ENCODE assay signal across 8 mouse cellular contexts in the genomic region with DNA sequence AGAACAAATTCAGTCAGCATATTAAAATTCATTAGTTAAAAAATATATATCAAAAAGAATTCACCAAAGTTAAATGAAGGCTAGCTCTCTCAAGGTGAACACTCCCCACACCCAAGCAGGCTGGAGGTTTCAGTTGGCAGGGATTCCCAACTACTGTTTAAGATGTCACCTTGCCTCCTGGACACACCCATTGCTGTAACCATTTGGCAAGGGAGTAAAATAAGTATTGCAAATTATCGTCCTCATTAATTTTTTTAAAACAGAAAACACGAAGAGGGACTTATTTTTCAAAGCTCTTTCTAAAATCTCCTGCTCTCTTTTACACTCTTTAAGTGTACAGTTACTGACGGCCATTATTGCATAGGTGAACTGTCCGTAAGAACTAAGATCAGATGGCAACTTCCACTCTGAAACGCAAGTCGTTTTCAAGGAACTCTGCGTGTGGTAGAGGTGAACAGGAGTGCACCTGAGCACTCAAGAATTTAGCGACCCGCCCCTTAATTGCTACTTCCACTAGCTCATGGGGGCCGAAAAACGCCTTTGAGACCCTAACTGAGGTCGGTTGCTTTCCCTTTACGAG. TPM values are rescaled to one million over a fixed set of nuclear protein-coding genes. Genes with fewer than 3 reads are reported as not detected.
A peak's percentile ranks its signal among the peaks of the same experiment; 100 is the strongest.
DNase-seq lines count a peak whose midpoint lies in the region; ATAC-seq and TF ChIP-seq lines count a peak whose summit lies in the region.

No protein-coding gene starts in this region.

- H3K27ac ChIP-seq in heart, embryonic 11.5 days (ENCODE audit: low read depth, low read length), result peak overlapping the region; percentile 90; the same call in 1 of the 2 replicates
- peak overlapping the region; percentile 32; the same call in 1 of the 2 replicates for H3K27ac ChIP-seq in bone marrow macrophage, adult 2 months (ENCODE audit: insufficient read depth, low read depth, low read length)
- H3K27ac ChIP-seq in hindbrain, embryonic 12.5 days, result peak overlapping the region; percentile 99; the same call in 1 of the 2 replicates
- peak overlapping the region; percentile 98 for H3K27ac ChIP-seq in lung, embryonic 14.5 days (ENCODE audit: low read depth)

- under 1% methylated on average over 13 of the region's 13 CpGs for WGBS in heart, embryonic 11.5 days (ENCODE audit: insufficient replicate concordance)
- 0% methylated on average over 13 of the region's 13 CpGs for WGBS in hindbrain, embryonic 12.5 days
- WGBS in lung, embryonic 14.5 days, result under 1% methylated on average over 13 of the region's 13 CpGs

- no peak for DNase-seq in heart, postnatal 4 days
- no peak for DNase-seq in lung, embryonic 14.5 days
- DNase-seq in yolk sac, embryonic 10.5 days (ENCODE audit: low spot score), result peak; percentile 49
- no peak for DNase-seq in embryo, embryonic 9.5 days (ENCODE audit: extremely low spot score)
- no peak for DNase-seq in right cerebral cortex, postnatal 25 days

- no peak for ATAC-seq in heart, embryonic 11.5 days (replicated peaks; ENCODE audit: insufficient number of reproducible peaks, low FRiP score, low TSS enrichment)
- no peak for ATAC-seq in hindbrain, embryonic 12.5 days (ENCODE audit: low FRiP score)
- no peak for ATAC-seq in lung, embryonic 14.5 days (ENCODE audit: insufficient read depth)

- peaks cover 28% of the 10 kb centered on the region for H3K4me1 ChIP-seq in heart, embryonic 11.5 days (ENCODE audit: control insufficient read depth, insufficient read depth, low read length)
- H3K4me1 ChIP-seq in bone marrow macrophage, adult 2 months (ENCODE audit: control insufficient read depth, insufficient read depth, low read length), result peaks cover 25% of the 10 kb centered on the region
- H3K4me1 ChIP-seq in hindbrain, embryonic 12.5 days, result peaks cover 41% of the 10 kb centered on the region
- H3K4me1 ChIP-seq in lung, embryonic 14.5 days (ENCODE audit: insufficient read depth), result peaks cover 17% of the 10 kb centered on the region

- TF ChIP-seq POLR2A in bone marrow macrophage, adult 2 months (IDR thresholded peaks at IDR 0.05; ENCODE audit: borderline replicate concordance, low read depth, low read length), result no peak

- TF ChIP-seq CTCF in bone marrow macrophage, adult 2 months (IDR thresholded peaks at IDR 0.05; ENCODE audit: low read depth, low read length), result no peak
- no peak for TF ChIP-seq CTCF in lung, embryonic 14.5 days (IDR thresholded peaks at IDR 0.05; ENCODE audit: low read depth)

- H3K36me3 ChIP-seq in heart, embryonic 11.5 days (ENCODE audit: control insufficient read depth, insufficient read depth, low read length), result no peaks in the 10 kb centered on the region
- H3K36me3 ChIP-seq in hindbrain, embryonic 12.5 days, result peaks cover 5% of the 10 kb centered on the region
- peaks cover 14% of the 10 kb centered on the region for H3K36me3 ChIP-seq in lung, embryonic 14.5 days (ENCODE audit: insufficient read depth)

- H3K4me2 ChIP-seq in heart, embryonic 11.5 days, result peak overlapping the region; percentile 84
- peak overlapping the region; percentile 73 for H3K4me2 ChIP-seq in hindbrain, embryonic 12.5 days (replicated peaks)
- H3K4me2 ChIP-seq in lung, embryonic 14.5 days, result peak overlapping the region; percentile 86

- peak overlapping the region; percentile 65 for H3K4me3 ChIP-seq in heart, embryonic 11.5 days (ENCODE audit: low read depth, low read length)
- H3K4me3 ChIP-seq in bone marrow macrophage, adult 2 months (ENCODE audit: insufficient read depth, low read length), result peak overlapping the region; percentile 94
- peak overlapping the region; percentile 96 for H3K4me3 ChIP-seq in hindbrain, embryonic 12.5 days
- peak overlapping the region; percentile 96 for H3K4me3 ChIP-seq in lung, embryonic 14.5 days (ENCODE audit: low read depth, low read length)

- H3K9ac ChIP-seq in heart, embryonic 11.5 days (ENCODE audit: low read depth, low read length), result peak overlapping the region; percentile 86
- peak overlapping the region; percentile 100 for H3K9ac ChIP-seq in hindbrain, embryonic 12.5 days
- H3K9ac ChIP-seq in lung, embryonic 14.5 days, result peak overlapping the region; percentile 97

- H3K27me3 ChIP-seq in heart, embryonic 11.5 days (ENCODE audit: control insufficient read depth, insufficient read depth, low read length), result no peaks in the 10 kb centered on the region
- no peaks in the 10 kb centered on the region for H3K27me3 ChIP-seq in hindbrain, embryonic 12.5 days
- no peaks in the 10 kb centered on the region for H3K27me3 ChIP-seq in lung, embryonic 14.5 days (ENCODE audit: insufficient read depth, low read length)

- no peaks in the 10 kb centered on the region for H3K9me3 ChIP-seq in heart, embryonic 11.5 days (replicated peaks; ENCODE audit: control insufficient read depth, low read length)
- no peaks in the 10 kb centered on the region for H3K9me3 ChIP-seq in hindbrain, embryonic 12.5 days (replicated peaks)
- H3K9me3 ChIP-seq in lung, embryonic 14.5 days (ENCODE audit: low read depth, low read length), result no peaks in the 10 kb centered on the region

RNA-seq across cellular contexts. Expression of a gene that starts 1.3 kb away (rescaled TPM):
- polyA plus RNA-seq in heart, embryonic 11.5 days (2014; fragmentation: Nextera tagmentation; extraction: Ambion mirVana), result 724 and 789 TPM in 2 replicates
- 100 to 1,000 TPM; 289 to 299 TPM for total RNA-seq in heart, postnatal 4 days (2021)
- polyA plus RNA-seq in bone marrow macrophage, adult 2 months (2012; ENCODE audit: insufficient read depth, insufficient read length, missing spikeins), result 938 and 1,004 TPM in 2 replicates
- 1,282 and 1,370 TPM in 2 replicates for polyA plus RNA-seq in hindbrain, embryonic 12.5 days (2016; fragmentation: Nextera tagmentation; extraction: Ambion mirVana)
- 944 and 965 TPM in 2 replicates for polyA plus RNA-seq in lung, embryonic 14.5 days (2014; fragmentation: Nextera tagmentation; extraction: Ambion mirVana)

RNA-seq across cellular contexts. Expression of a gene that starts 17.9 kb away (rescaled TPM):
- not detected in 2 replicates for polyA plus RNA-seq in heart, embryonic 11.5 days (2014; fragmentation: Nextera tagmentation; extraction: Ambion mirVana)
- not detected for total RNA-seq in heart, postnatal 4 days (2021)
- not detected in 2 replicates for polyA plus RNA-seq in bone marrow macrophage, adult 2 months (2012; ENCODE audit: insufficient read depth, insufficient read length, missing spikeins)
- polyA plus RNA-seq in hindbrain, embryonic 12.5 days (2016; fragmentation: Nextera tagmentation; extraction: Ambion mirVana), result 0.34 TPM in 1 of 2 replicates, not detected in the other
- not detected in 2 replicates for polyA plus RNA-seq in lung, embryonic 14.5 days (2014; fragmentation: Nextera tagmentation; extraction: Ambion mirVana)

Comparison
In these comparisons a context has a peak if more than half of its experiments do, and no peak if none do; other contexts are left out.
1. H3K27ac ChIP-seq: peak in every context shown above with its lines; median percentile 99 in hindbrain, embryonic 12.5 days; 98 in lung, embryonic 14.5 days; 90 in heart, embryonic 11.5 days; 32 in bone marrow macrophage, adult 2 months.